Mouse (Mus musculus) liver, embryonic 14.5 days (tissue): Measurements from ENCODE around the gene Mab21l3. TPM values are rescaled to one million over a fixed set of nuclear protein-coding genes. Genes with fewer than 3 reads are reported as not detected.
"Not testable (repeated sequence)": the region's sequence is repeated elsewhere in the genome, so short reads cannot be mapped to it uniquely, and the experiment has no call there.

ENCODE experiments used
- ATAC-seq: fragments of 200-750 bp; cut with Nextera tagmentation; 2 replicates; pipeline ENCODE4 v1.8.0; 2017; ENCODE audit warnings: moderate number of reproducible peaks, mild to moderate bottlenecking, moderate library complexity; ENCODE audit not compliant: insufficient read depth
- DNase-seq, 3 experiments: peaks; one replicate each; pipeline ENCODE4 v3.0.0-alpha.2; 2012 to 2013; ENCODE audit warnings: low read depth in 3 of 3, low spot score in 3 of 3
- H3K27ac ChIP-seq: fragments of 300-500 bp; sonication (generic); 2 replicates; pipeline ENCODE4 v1.5.1; 2014; ENCODE audit warnings: moderate library complexity, mild to moderate bottlenecking, control low read depth, inconsistent platforms
- H3K27me3 ChIP-seq: fragments of 300-500 bp; sonication (generic); 2 replicates; pipeline ENCODE4 v1.6.1; 2014; ENCODE audit warnings: mild to moderate bottlenecking, low read length, moderate library complexity; ENCODE audit not compliant: control insufficient read depth, insufficient read depth
- H3K36me3 ChIP-seq: fragments of 300-500 bp; sonication (generic); replicated peaks from 2 replicates; pipeline ENCODE4 v1.6.1; 2014; ENCODE audit warnings: low read depth; ENCODE audit not compliant: control insufficient read depth, insufficient read depth
- H3K4me1 ChIP-seq, 2 experiments: fragments of 200-500 bp in 1 of 2; fragments of 300-500 bp in 1 of 2; sonication (generic) in 1 of 2; replicated peaks; 2 replicates each; pipeline ENCODE4 v1.6.1; 2012 to 2014; ENCODE audit warnings: antibody characterized with exemption in 1 of 2, inconsistent platforms in 1 of 2, low read length in 1 of 2; ENCODE audit not compliant: control insufficient read depth in 2 of 2, insufficient read depth in 2 of 2
- H3K4me2 ChIP-seq: fragments of 300-500 bp; sonication (generic); 2 replicates; pipeline ENCODE4 v1.6.1; 2014; ENCODE audit warnings: low read depth, mild to moderate bottlenecking, control low read depth, moderate library complexity
- H3K4me3 ChIP-seq, 2 experiments: fragments of 200-500 bp in 1 of 2; fragments of 300-500 bp in 1 of 2; sonication (generic) in 1 of 2; 2 replicates each; pipeline ENCODE4 v1.5.1; 2012 to 2014; ENCODE audit warnings: low read depth in 2 of 2, low read length in 2 of 2, mild to moderate bottlenecking in 2 of 2, control low read depth in 1 of 2, inconsistent platforms in 1 of 2, moderate library complexity in 1 of 2; ENCODE audit not compliant: insufficient read depth in 1 of 2
- H3K9ac ChIP-seq: fragments of 300-500 bp; sonication (generic); replicated peaks from 2 replicates; pipeline ENCODE4 v1.6.1; 2014; ENCODE audit warnings: mild to moderate bottlenecking, control low read depth, moderate library complexity
- H3K9me3 ChIP-seq: fragments of 300-500 bp; sonication (generic); 2 replicates; pipeline ENCODE4 v1.6.1; 2016; ENCODE audit warnings: low read length, mixed read lengths; ENCODE audit not compliant: control insufficient read depth
- CTCF ChIP-seq: IDR thresholded peaks from 2 replicates; pipeline ENCODE4 v1.5.1; 2016; ENCODE audit warnings: antibody characterized with exemption, low read depth, control low read depth
- EP300 ChIP-seq: IDR thresholded peaks from 2 replicates; pipeline ENCODE4 v1.6.1; 2016; ENCODE audit warnings: antibody characterized with exemption, low read depth
- WGBS: fragments of 180-500 bp; shearing (Covaris S2); extraction: QIAGEN DNeasy Blood & Tissue Kit; methylation state at CpG from one replicate; pipeline ENCODE4 v1.1.7; 2014; ENCODE audit not compliant: insufficient replicate concordance; 5-methylcytosine and 5-hydroxymethylcytosine counted together
- polyA plus RNA-seq, 2 experiments: library from polyadenylated mRNA; depleted of rRNA in 1 of 2; stranded (reverse) in 1 of 2; unstranded in 1 of 2; fragments of >200 nt; fragmentation: Nextera tagmentation in 1 of 2; extraction: Ambion mirVana in 1 of 2; gene quantifications; 2 replicates each; pipeline versions ENCODE4 v1.2.1 to v1.2.3; 2012 to 2014

Gene Mab21l3
- polyA plus RNA-seq, 2 experiments, result 0.02 TPM; not detected in 1

- no peaks in the 10 kb centered on the region for H3K36me3 ChIP-seq
- 70% methylated on average over 9 of the region's 9 CpGs for WGBS
- no peaks in the 10 kb centered on the region for H3K27me3 ChIP-seq
- H3K4me1 ChIP-seq, result no peaks in the 10 kb centered on the region
- no peak overlapping the region for H3K27ac ChIP-seq
- H3K4me2 ChIP-seq, result no peak overlapping the region
- TF ChIP-seq CTCF, result no peak
- TF ChIP-seq EP300, result no peak
- no peak for DNase-seq
- ATAC-seq, result no peak
- H3K9me3 ChIP-seq, result no peaks in the 10 kb centered on the region
- no peak overlapping the region for H3K4me3 ChIP-seq
- H3K9ac ChIP-seq, result no peak overlapping the region
Measured at GRCm38 (mm10) chr3:101824338-101824737, 24.4 kb downstream of the Mab21l3 start.

GRCm38 (mm10) chr3:101822052-101822451 lies 26.7 kb downstream of the Mab21l3 start:
- no peak overlapping the region for H3K4me3 ChIP-seq
- H3K27ac ChIP-seq, result no peak overlapping the region
- H3K36me3 ChIP-seq, result no peaks in the 10 kb centered on the region
- WGBS, result 56% methylated on average over 5 of the region's 5 CpGs
- peak; percentile 65 for TF ChIP-seq CTCF
- no peak for TF ChIP-seq EP300
- H3K9me3 ChIP-seq, result no peaks in the 10 kb centered on the region
- no peak overlapping the region for H3K9ac ChIP-seq
- H3K4me2 ChIP-seq, result no peak overlapping the region
- no peaks in the 10 kb centered on the region for H3K27me3 ChIP-seq
- no peak for ATAC-seq
- DNase-seq, result no peak
- H3K4me1 ChIP-seq, result no peaks in the 10 kb centered on the region

- H3K9me3 ChIP-seq, H3K9ac ChIP-seq, DNase-seq, ATAC-seq, H3K4me2 ChIP-seq, H3K4me3 ChIP-seq, H3K27me3 ChIP-seq, H3K36me3 ChIP-seq, H3K4me1 ChIP-seq, H3K27ac ChIP-seq: not testable (repeated sequence)
- WGBS, result 37% methylated on average over 3 of the region's 3 CpGs
Measured at GRCm38 (mm10) chr3:101820708-101821107, 28.1 kb downstream of the Mab21l3 start.

DNA sequence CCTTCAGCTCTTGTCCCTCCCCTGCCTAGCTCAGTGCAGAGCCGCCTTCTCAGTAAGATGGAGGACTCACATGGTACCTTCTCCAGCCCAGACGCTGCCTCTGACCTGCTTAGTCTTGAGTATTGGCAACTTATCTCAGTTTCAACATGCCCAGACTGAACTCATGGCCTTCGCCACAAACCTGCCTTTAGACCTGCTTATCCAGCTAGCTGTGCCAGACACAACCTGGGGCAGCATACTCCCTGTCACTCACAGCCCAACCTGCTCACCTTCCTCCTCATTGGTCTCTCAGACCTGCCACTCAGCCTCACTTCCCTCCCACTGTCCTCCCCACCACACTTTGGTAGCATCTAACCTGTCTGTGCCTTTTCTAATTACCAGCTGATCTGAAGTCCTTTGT lies 32.8 kb downstream of the Mab21l3 start:
- no peak overlapping the region for H3K4me3 ChIP-seq
- ATAC-seq (no peak), DNase-seq (no peak)
- no peak overlapping the region for H3K27ac ChIP-seq
- H3K36me3 ChIP-seq, result no peaks in the 10 kb centered on the region
- WGBS, result 58% methylated on average over 3 of the region's 3 CpGs
- H3K9ac ChIP-seq, result no peak overlapping the region
- no peaks in the 10 kb centered on the region for H3K27me3 ChIP-seq
- no peaks in the 10 kb centered on the region for H3K9me3 ChIP-seq
- TF ChIP-seq EP300 (no peak), CTCF (no peak)
- H3K4me1 ChIP-seq, result no peaks in the 10 kb centered on the region
- H3K4me2 ChIP-seq, result no peak overlapping the region

DNA sequence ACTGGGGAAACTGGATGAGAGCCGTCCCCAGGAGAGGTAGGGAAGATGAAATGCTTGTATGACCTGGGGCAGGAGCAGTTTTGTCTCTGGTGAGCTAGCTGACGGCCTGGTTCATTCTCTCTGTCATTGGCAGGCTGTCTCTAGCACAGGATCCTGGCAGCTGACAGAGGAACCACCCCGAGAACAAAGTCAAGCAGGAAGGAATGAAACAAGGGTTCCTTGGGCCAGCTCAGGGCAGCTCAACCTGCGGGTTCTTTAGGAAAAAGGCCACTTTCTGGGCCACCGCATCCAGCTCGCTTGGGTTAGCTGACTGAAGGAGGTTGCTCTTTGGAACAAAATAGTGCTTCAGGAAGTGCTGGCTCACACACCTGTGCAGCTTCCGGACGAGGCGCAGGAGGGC lies 34.0 kb downstream of the Mab21l3 start:
- DNase-seq, result no peak
- no peaks in the 10 kb centered on the region for H3K36me3 ChIP-seq
- 60% methylated on average over 9 of the region's 9 CpGs for WGBS
- H3K27me3 ChIP-seq, result no peaks in the 10 kb centered on the region
- no peak for ATAC-seq
- H3K9me3 ChIP-seq, result no peaks in the 10 kb centered on the region
- no peak overlapping the region for H3K9ac ChIP-seq
- no peak for TF ChIP-seq EP300
- no peak for TF ChIP-seq CTCF
- no peak overlapping the region for H3K4me2 ChIP-seq
- H3K4me1 ChIP-seq, result no peaks in the 10 kb centered on the region
- no peak overlapping the region for H3K27ac ChIP-seq
- H3K4me3 ChIP-seq, result no peak overlapping the region
